Mouse (Mus musculus): ENCODE measurements around the gene Wwtr1.

The Wwtr1 gene

GRCm38 (mm10) chr3:57575660-57576055 lies at the start of gene Wwtr1:
Gene Wwtr1 (minus strand): TSS chr3:57575910.
- DNase-seq (ENCODE audit: low read depth, low spot score), result peak; percentile 94

- no peak for DNase-seq (ENCODE audit: low read depth, low spot score)
These were observed 44.0 kb upstream of the Wwtr1 start for GRCm38 (mm10) chr3:57619718-57620117.

- DNase-seq (ENCODE audit: low read depth, low spot score), result no peak
These were observed 39.9 kb upstream of the Wwtr1 start for GRCm38 (mm10) chr3:57615652-57616051.

DNA sequence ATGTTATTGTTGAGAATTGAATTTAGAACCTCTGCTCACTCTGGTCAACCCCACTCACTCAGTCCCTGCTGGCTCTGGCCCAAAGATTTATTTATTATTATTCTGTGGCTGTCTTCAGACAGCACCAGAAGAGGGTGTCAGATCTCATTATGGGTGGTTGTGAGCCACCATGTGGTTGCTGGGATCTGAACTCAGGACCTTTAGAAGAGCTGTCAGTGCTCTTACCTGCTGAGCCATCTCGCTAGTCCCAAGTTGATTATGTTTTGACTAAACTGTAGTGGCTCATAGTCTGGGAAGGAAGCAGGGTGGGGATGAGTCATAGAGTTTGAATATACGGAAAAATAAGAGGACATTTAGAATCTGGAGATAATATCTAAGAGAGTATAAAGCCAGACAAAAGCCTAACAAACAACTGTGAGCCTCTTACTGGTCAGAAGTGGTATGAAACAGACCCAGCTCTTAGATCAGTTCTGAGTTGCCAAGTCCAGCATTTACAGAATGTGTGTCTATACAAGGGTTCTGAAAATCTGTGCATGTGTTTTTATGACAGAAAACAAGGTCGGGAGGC lies 36.8 kb upstream of the Wwtr1 start:
- DNase-seq (ENCODE audit: low read depth, low spot score), result no peak

- DNase-seq (ENCODE audit: low read depth, low spot score), result no peak
These were observed 36.1 kb upstream of the Wwtr1 start for GRCm38 (mm10) chr3:57611776-57612175.

- no peak for DNase-seq (ENCODE audit: low read depth, low spot score)
These were observed 28.9 kb upstream of the Wwtr1 start for GRCm38 (mm10) chr3:57604618-57605015.

DNA sequence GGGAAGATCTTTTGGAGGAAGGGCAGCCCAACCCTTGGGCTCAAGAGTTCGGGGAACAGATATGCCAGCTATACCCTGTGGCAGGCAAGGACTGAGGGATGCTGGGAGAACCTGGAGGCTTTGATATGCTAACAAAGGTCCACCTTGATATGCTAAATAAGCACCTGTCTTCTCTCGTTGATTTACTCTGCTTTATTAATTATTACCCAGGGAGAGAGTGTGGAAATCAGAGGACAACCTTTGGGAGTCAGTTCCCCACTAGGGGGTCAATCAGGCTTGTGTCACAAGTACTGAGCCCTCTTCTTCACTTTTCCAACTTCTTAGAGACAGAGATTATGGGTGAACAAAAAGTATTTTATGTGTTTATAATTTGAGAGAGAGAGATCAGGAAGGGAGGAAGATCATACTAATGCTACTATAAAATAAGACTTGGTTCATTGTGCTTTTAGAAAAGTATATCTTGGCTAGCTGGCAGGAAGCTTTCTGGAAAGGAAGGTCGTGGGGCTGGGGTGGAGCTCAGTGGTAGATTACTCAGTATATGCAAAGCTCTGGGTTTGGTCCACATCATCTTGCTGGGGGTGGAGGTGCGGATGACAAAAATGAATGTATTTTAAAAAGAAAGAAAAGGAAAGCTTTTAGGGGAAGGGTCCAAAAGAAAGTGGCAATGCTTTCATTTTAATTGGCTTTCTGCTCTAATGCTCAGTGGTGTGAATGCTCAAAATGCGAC lies 28.3 kb upstream of the Wwtr1 start:
- DNase-seq (ENCODE audit: low read depth, low spot score), result no peak

GRCm38 (mm10) chr3:57602610-57603009 lies 26.9 kb upstream of the Wwtr1 start:
- no peak for DNase-seq (ENCODE audit: low read depth, low spot score)

DNA sequence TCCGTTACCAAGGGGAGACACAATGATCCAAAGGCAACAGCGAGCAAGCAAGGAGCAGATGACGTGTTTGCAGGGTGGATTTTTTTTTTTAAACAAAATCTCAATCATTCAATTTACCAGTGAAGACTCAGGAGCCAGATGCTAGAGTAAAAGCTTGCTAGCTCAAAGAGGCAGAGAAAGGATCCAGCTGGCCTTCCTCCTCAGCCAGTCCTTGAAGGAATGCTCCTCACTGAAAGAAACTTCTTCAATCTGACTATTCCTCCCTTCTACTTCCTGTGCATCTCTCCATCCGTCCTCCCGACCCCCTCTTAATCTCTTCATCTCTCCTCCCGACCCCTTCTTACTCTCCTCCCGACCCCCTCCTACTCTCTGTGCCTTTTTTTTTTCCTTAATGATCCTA lies 20.9 kb upstream of the Wwtr1 start:
- no peak for DNase-seq (ENCODE audit: low read depth, low spot score)

DNA sequence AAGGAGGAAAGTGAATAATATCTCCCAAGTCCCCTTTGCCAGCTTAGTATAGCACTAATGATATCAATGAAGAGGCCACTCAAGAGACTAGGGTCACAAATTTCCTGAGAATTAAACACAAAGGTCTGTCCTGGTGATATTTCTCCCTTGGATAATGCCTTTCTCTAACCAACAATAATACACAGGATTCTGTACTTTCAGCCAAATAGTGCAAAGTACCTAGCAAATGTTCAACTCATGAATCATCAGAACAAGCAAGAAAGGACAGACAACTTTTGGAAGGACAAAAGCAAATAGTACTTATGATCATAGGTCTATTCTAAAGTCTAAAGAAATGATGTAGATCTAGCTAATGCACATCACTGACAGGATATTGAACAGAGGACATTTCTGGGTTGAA lies 19.8 kb upstream of the Wwtr1 start:
- DNase-seq (ENCODE audit: low read depth, low spot score), result no peak

DNA sequence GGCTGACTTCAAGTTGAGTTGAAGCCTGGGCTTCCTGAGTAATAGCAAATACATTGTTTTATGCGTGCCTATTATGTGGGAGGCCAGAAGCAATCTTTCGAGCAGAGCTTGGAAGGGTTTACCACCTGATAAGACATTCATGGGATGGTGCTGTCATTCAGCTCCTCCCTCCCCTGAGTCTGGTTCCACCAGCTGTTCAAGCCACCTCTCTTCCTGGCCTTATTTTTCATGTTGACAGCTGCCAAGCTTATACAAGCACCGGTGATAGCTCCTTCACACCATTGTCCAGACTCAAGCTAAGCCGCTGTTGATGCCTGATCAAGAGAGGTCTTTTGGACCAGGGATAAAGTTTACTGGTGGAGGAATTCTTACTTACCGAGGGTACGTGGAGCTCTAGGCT lies 10.3 kb upstream of the Wwtr1 start:
- DNase-seq (ENCODE audit: low read depth, low spot score), result no peak

- DNase-seq (ENCODE audit: low read depth, low spot score), result no peak
These were observed 7.8 kb upstream of the Wwtr1 start for GRCm38 (mm10) chr3:57583533-57583932.

DNA sequence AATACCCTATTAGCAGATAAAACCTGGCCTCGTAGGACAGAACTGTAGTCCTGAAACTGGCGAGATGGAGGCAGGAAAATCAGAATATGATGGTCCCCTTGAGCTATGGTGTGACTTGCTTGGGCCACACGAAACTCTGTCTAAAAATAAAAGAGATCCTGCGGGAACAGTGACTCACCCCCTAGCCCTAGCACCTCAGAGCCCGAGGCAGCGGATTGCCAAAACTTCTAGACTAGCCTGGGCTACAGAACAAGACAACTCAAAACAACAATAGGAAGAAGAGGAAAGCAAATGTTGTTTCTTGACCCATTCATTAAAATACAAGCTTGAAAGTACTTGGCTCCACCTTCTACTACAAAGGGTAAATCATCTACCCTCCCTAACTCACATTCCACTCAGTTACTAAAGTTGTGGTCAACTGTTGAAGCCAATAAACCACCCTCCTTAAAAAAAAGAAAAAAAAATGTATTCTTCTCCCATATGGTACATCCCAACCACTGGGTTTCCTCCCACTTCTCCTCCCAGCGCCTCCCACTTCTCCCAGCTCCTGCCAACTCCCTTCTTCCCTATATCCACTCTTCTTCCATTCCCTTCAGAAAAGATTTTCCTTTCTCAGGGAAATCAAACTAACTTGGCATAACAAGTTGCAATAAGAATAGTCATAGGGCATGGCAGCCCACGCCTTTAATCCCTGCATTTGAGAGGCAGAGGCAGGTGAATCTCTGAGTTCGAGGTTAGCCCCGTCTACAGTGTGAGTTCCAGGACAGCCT lies 4.9 kb upstream of the Wwtr1 start:
- no peak for DNase-seq (ENCODE audit: low read depth, low spot score)

- peak; percentile 76 for DNase-seq (ENCODE audit: low read depth, low spot score)
These were observed 530 bp upstream of the Wwtr1 start for GRCm38 (mm10) chr3:57576056-57576824.

DNA sequence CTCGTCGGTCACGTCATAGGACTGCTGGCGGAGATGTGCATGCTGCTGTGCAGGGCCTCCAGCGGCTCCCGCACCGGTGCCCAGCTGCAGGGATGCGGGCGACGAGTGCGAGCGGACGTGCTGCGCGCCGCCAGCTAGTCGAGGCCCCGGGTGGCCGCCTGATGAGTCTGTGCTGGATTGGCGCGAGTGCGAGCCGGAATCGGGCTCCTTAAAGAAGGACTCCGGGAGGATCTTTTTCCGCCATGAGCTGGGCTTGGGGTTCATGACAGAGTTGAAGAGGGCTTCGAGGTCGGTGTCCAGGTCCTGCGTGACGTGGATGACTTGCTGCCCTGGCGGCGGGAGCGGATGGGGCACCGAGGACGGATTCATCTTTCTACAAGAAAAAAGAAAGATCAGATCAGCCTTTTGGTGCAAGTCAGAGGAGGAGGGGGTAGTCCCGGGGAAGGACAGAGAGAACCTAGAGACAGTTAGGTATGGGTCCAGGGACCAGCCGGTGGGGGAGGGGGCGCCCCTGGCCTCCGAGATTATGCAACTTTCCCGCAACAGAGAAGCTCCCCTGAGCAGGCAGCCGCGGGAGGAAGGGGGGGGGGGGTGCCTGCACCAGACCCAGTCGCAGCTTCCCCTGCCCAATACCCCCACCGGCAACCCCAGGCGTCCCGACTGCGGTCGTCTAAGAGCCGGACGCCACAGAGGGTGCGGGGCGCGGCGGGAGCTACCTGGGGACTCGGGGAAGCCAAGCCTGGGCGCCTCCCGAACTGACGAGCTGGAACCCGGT lies 638 bp downstream of the Wwtr1 start:
- DNase-seq (ENCODE audit: low read depth, low spot score), result peak; percentile 57

DNA sequence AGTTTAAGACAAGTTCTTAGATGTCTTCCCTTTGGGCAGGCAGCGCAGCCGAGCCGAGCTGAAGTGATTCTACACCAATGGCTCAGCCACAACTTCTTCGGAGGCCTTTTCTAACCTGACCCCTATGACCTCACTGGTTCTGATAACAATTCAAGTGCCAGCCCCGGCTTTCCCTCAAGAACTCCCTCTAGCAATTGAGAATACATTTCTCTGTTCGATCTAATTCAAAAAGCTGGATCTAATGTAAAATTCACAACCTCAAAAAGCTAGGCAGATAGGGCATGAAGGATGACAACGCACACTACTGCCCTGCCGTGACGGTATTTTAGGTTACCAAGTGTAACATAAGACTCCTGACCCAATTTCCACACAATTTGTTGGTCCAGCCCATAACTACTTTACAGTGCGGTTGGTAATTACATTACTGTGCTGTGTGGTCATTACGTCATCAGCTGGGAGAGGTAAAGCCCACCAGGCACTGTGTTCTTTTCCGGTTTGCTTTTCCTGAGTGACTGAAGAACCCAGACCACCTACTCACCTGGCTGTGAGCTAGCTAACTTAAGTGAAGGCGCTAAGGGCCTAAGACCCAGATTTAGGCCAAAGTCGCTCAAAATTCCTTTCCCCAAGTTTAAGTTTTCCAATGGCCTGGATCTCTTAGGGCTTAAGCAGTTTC lies 1.7 kb downstream of the Wwtr1 start:
- DNase-seq (ENCODE audit: low read depth, low spot score), result peak; percentile 18

DNA sequence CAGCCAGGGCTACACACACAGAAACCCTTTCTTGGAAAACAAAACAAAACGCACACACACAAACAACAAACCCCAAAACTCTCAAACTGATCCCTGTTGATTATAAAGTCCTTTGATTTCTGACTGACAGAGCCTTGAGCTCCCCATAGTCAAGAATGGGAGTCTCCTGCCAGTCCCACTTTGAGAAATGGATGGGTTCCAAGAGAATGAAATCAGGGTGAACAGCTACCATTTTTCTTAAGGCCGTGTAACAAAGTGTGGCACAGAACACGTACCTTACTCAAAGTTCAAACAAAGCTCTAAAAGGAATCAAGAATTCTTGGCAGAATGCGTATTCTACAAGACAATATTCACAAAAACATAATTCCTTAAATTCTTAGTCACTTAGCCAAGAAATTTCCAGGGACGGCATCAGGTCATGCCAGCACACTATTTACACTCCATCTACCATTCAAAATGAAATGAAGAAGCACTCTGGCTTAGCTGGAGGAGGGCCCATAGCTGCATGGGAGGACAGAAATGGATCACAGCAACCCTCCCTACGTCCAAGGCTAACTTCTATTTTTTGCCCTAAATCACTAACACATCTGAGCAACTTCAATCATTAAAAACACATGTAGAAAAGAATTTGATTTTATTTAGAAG lies 3.3 kb downstream of the Wwtr1 start:
- DNase-seq (ENCODE audit: low read depth, low spot score), result no peak

DNA sequence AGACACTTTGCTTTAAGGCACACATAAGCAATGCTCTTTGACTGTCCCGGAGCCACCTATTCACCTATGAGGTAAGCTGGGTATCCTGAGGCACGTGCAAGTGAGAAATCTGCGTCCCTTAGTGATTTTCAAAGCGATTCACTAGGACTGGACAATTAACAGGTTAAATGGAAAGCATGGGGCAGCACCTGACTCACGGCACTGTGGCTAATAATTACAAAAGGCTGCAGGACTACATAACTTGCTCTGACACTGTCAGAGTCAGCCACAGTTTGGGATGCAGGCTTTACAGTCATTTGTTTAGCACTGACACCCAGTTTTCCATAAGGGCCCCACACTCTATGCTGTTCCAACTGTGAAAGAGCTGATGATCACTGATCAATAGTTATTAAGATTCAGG lies 9.1 kb downstream of the Wwtr1 start:
- no peak for DNase-seq (ENCODE audit: low read depth, low spot score)

GRCm38 (mm10) chr3:57563627-57564026 lies 12.1 kb downstream of the Wwtr1 start:
- DNase-seq (ENCODE audit: low read depth, low spot score), result no peak

DNA sequence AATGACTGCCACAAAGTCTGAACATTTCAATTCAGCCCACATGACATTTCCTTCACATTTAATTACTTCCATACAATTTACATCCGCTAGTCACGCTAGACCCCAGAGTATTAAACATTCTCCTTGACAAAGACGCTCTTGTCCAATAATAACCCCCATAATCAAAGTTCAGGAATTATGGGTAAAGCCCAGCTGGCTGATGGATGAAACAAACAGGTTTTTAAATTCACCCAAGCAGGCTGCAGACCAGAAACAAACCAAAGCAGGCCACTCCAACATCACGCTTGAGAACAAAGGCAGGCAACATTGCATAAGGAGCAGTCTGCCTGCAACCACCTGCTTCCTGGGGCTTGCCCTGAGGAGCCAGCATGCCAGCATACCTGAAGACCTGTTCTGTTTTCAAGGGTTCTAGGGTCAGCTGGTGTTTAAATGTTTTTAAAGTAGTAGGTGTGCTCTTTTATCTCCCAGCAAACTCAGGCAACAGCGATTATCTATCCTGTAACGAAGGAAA lies 12.7 kb downstream of the Wwtr1 start:
- no peak for DNase-seq (ENCODE audit: low read depth, low spot score)

All from mesoderm, embryonic 11.5 days (tissue).